12 mouse cellular contexts compared by ENCODE assay signal in genomic region chr2:102987708-102988010, GRCm38 (mm10).
"Had no signal": no experiment of that assay in that cellular context is flagged by ENCODE, and none has a peak within 500 bp of the region (broad histone marks: within the 10 kb centered on the region; RNA-seq: fewer than 3 reads in every experiment).

No protein-coding gene starts in this region.

- H3K4me3 ChIP-seq: limb, embryonic 15.5 days; liver, embryonic 12.5 days; lung, embryonic 15.5 days; midbrain, embryonic 12.5 days had no signal

- ATAC-seq: liver, embryonic 12.5 days; midbrain, embryonic 16.5 days had no signal

- H3K4me2 ChIP-seq: limb, embryonic 15.5 days; liver, embryonic 12.5 days; lung, embryonic 15.5 days; midbrain, embryonic 12.5 days had no signal

- H3K4me1 ChIP-seq: midbrain, embryonic 12.5 days had no signal

- H3K36me3 ChIP-seq: limb, embryonic 15.5 days; liver, embryonic 12.5 days; lung, embryonic 15.5 days; midbrain, embryonic 12.5 days had no signal

- H3K27ac ChIP-seq: limb, embryonic 15.5 days; liver, embryonic 12.5 days; midbrain, embryonic 12.5 days had no signal

- H3K9me3 ChIP-seq: limb, embryonic 15.5 days; liver, embryonic 12.5 days; lung, embryonic 15.5 days; midbrain, embryonic 12.5 days had no signal

- H3K9ac ChIP-seq: limb, embryonic 15.5 days; liver, embryonic 12.5 days; lung, embryonic 15.5 days; midbrain, embryonic 12.5 days had no signal

- H3K27me3 ChIP-seq: limb, embryonic 15.5 days; liver, embryonic 12.5 days; lung, embryonic 15.5 days; midbrain, embryonic 12.5 days had no signal

- DNase-seq: kidney, adult 8-10 months; kidney, postnatal 25 days; layer of hippocampus, adult 9-11 months; layer of hippocampus, postnatal 36 days; spleen, adult 18-20 months; thymus, adult 18-20 months; thymus, postnatal 25 days had no signal
